11 mouse cellular contexts compared by ENCODE assay signal in the genomic region with DNA sequence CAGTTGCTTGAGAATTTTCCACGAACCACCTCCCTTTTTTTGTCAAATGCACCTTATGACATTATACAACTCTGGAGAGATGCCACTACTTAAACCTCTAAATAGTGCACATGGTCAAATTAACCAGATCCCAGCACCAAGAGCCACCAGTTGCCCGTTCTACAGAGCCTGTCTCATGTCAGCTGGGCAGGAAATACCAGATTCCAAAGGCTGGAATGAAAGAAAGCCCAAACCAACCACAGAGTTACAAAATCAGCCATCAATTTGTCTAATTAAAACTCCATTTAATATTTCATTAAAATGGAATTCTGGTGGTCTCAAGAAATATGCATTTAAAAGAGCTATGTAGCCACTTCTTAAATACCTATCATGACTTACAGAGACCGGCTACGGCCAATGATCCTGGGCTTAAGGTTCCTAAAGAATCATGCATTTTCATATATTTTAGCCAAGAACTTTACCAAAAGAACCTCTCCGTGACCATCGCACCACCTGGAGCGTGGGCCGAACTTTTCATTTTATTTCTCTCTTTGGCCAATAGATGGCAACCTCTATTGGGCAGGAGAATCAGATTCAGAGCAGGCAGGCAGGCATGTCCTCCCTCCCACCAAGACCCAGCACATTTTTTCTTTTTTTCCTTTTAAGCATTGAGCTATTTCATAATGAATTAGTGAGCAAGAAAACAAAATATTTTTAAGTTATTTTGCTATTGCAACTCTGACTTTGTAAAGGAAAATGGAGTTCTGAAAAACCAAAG. TPM values are rescaled to one million over a fixed set of nuclear protein-coding genes. Genes with fewer than 3 reads are reported as not detected.
DNase-seq lines count a peak whose midpoint lies in the region; ATAC-seq and TF ChIP-seq lines count a peak whose summit lies in the region.
"Had no signal": no experiment of that assay in that cellular context is flagged by ENCODE, and none has a peak within 500 bp of the region (broad histone marks: within the 10 kb centered on the region; RNA-seq: fewer than 3 reads in every experiment).

No protein-coding gene starts in this region.

- no peak overlapping the region for H3K4me3 ChIP-seq in cerebellum, adult 2 months (replicated peaks; ENCODE audit: insufficient read depth, low read depth, low read length)
- H3K4me3 ChIP-seq in layer of hippocampus, adult 2 months: no peak overlapping the region
- no peak overlapping the region for H3K4me3 ChIP-seq in MEL (ENCODE audit: control insufficient read depth in 1 of 2, insufficient read depth in 1 of 2, low read depth in 2 of 2, low read length in 2 of 2)
- H3K4me3 ChIP-seq: forebrain, embryonic 12.5 days; limb, embryonic 12.5 days; stomach, embryonic 15.5 days had no signal

- H3K79me2 ChIP-seq in MEL (ENCODE audit: control insufficient read depth, insufficient read depth, low read length, poor library complexity): peaks cover 37% of the 10 kb centered on the region

- H3K36me3 ChIP-seq in MEL (ENCODE audit: control insufficient read depth in 1 of 2, insufficient read depth in 2 of 2, low read length in 2 of 2): peaks cover 2 to 28% of the 10 kb centered on the region in 2 experiments; a peak in 3 of 4 replicates
- H3K36me3 ChIP-seq: forebrain, embryonic 12.5 days; limb, embryonic 12.5 days; stomach, embryonic 15.5 days had no signal

- DNase-seq in cerebellum, adult 2 months: peak in 1 of 2 experiments; percentile 26
- DNase-seq in cerebellum, adult 8-10 months: no peak
- DNase-seq in layer of hippocampus, adult 2 months (ENCODE audit: low spot score in 2 of 2): peak; percentile 33 to 35
- DNase-seq in layer of hippocampus, adult 18-20 months (ENCODE audit: low spot score in 2 of 2): no peak
- no peak for DNase-seq in MEL (ENCODE audit: low read depth, low spot score)
- no peak for DNase-seq in frontal cortex, postnatal 36 days (ENCODE audit: low spot score in 2 of 2)
- DNase-seq in testis, postnatal 10 days (ENCODE audit: low spot score): no peak

- no peak overlapping the region for H3K27ac ChIP-seq in cerebellum, adult 2 months (ENCODE audit: insufficient read depth, low read length)
- no peak overlapping the region for H3K27ac ChIP-seq in layer of hippocampus, adult 2 months
- no peak overlapping the region for H3K27ac ChIP-seq in MEL (ENCODE audit: control insufficient read depth, low read depth, low read length)
- H3K27ac ChIP-seq: forebrain, embryonic 12.5 days; limb, embryonic 12.5 days; stomach, embryonic 15.5 days had no signal

- H3K9me3 ChIP-seq in MEL (replicated peaks; ENCODE audit: insufficient read depth, low read length): no peaks in the 10 kb centered on the region
- H3K9me3 ChIP-seq: forebrain, embryonic 12.5 days; limb, embryonic 12.5 days; stomach, embryonic 15.5 days had no signal

- TF ChIP-seq RAD21 in MEL (IDR thresholded peaks at IDR 0.05; ENCODE audit: low read depth, low read length): peak; percentile 56

- peak; percentile 38; the same call in 1 of the 2 replicates for ATAC-seq in megakaryocyte, adult 5-6 weeks (ENCODE audit: poor library complexity, severe bottlenecking)

- no peaks in the 10 kb centered on the region for H3K27me3 ChIP-seq in cerebellum, adult 2 months (ENCODE audit: control insufficient read depth, insufficient read depth, low read length)
- no peaks in the 10 kb centered on the region for H3K27me3 ChIP-seq in MEL (ENCODE audit: control insufficient read depth in 1 of 2, insufficient read depth in 2 of 2, low read length in 2 of 2)
- H3K27me3 ChIP-seq: stomach, embryonic 15.5 days had no signal

- WGBS in cerebellum, adult 2 months: 52% methylated on average over 8 of the region's 8 CpGs

- TF ChIP-seq EP300 in MEL (IDR thresholded peaks at IDR 0.05; ENCODE audit: low read depth in 1 of 2, low read length in 2 of 2): no peak

- TF ChIP-seq CTCF in cerebellum, adult 2 months (IDR thresholded peaks at IDR 0.05; ENCODE audit: borderline replicate concordance, insufficient read depth, low read depth, low read length): peak; percentile 65; the same call in 1 of the 2 replicates
- TF ChIP-seq CTCF in layer of hippocampus, adult 2 months (conservative IDR thresholded peaks at IDR 0.05): peak; percentile 84
- peak in 2 of 3 experiments; percentile 36 to 49; a peak in 4 of 6 replicates for TF ChIP-seq CTCF in MEL (IDR thresholded peaks at IDR 0.05 in 2 of 3, conservative IDR thresholded peaks at IDR 0.05 in 1 of 3; ENCODE audit: control insufficient read depth in 1 of 3, insufficient read depth in 1 of 3, low read depth in 2 of 3, low read length in 3 of 3, poor library complexity in 1 of 3, severe bottlenecking in 1 of 3)

- no peak overlapping the region for H3K9ac ChIP-seq in MEL (ENCODE audit: control insufficient read depth, low read depth, low read length, poor library complexity, severe bottlenecking)
- H3K9ac ChIP-seq: forebrain, embryonic 12.5 days; limb, embryonic 12.5 days; stomach, embryonic 15.5 days had no signal

- no peak for TF ChIP-seq POLR2A in cerebellum, adult 2 months (IDR thresholded peaks at IDR 0.05; ENCODE audit: borderline replicate concordance, insufficient read depth, low read length)
- TF ChIP-seq POLR2A in MEL (IDR thresholded peaks at IDR 0.05; ENCODE audit: control insufficient read depth in 1 of 2, insufficient read depth in 1 of 2, low read depth in 1 of 2, low read length in 2 of 2, poor library complexity in 1 of 2): no peak

- no peaks in the 10 kb centered on the region for H3K4me1 ChIP-seq in cerebellum, adult 2 months (ENCODE audit: control insufficient read depth, insufficient read depth, low read length)
- H3K4me1 ChIP-seq in MEL (ENCODE audit: control insufficient read depth in 1 of 2, insufficient read depth in 2 of 2, low read length in 2 of 2): peaks cover 0 to 22% of the 10 kb centered on the region in 2 experiments

TF ChIP-seq in MEL, 35 proteins besides CTCF, POLR2A, EP300 and RAD21:
- no peak for TF ChIP-seq BHLHE40 (IDR thresholded peaks at IDR 0.05; ENCODE audit: borderline replicate concordance, low read depth, low read length)
- TF ChIP-seq SMC3 (IDR thresholded peaks at IDR 0.05; ENCODE audit: low read depth, low read length): peak; percentile 49
- 0 out of 2 replicates have a peak, but pooled peaks have one; percentile 22 for TF ChIP-seq MYC (IDR thresholded peaks at IDR 0.05; ENCODE audit: low read depth, low read length)
- TF ChIP-seq MAZ (IDR thresholded peaks at IDR 0.05; ENCODE audit: low read depth, low read length): no peak
- no peak for TF ChIP-seq ZMIZ1 (IDR thresholded peaks at IDR 0.05; ENCODE audit: low read depth, low read length)
- TF ChIP-seq SIN3A (IDR thresholded peaks at IDR 0.05; ENCODE audit: low read length): peak; percentile 24; the same call in 1 of the 2 replicates
- TF ChIP-seq NRF1 (IDR thresholded peaks at IDR 0.05; ENCODE audit: insufficient read depth, low read depth, low read length, poor library complexity, severe bottlenecking): no peak
- 0 out of 2 replicates have a peak, but pooled peaks have one; percentile 9 for TF ChIP-seq ZC3H11A (IDR thresholded peaks at IDR 0.05; ENCODE audit: low read depth, low read length)
- TF ChIP-seq CHD1 (IDR thresholded peaks at IDR 0.05; ENCODE audit: low read depth, low read length): no peak
- TF ChIP-seq MEF2A (IDR thresholded peaks at IDR 0.05; ENCODE audit: extremely low read depth, insufficient replicate concordance, low read depth, low read length, poor library complexity, severe bottlenecking): no peak

RNA-seq across cellular contexts. Expression of a gene that starts 32.5 kb away (rescaled TPM):
- polyA plus RNA-seq in cerebellum, adult 2 months (2012; rRNA removed): 44.9 and 51.6 TPM in 2 replicates
- total RNA-seq in layer of hippocampus, adult 2 months (2021): 10 to 100 TPM; 79.8 to 80.8 TPM
- total RNA-seq in layer of hippocampus, adult 18-20 months (2021): 10 to 100 TPM; 80.2 to 89.3 TPM
- total RNA-seq in MEL (2012; rRNA removed): 41.4 TPM in 2 replicates
- 100 to 1,000 TPM in 1 of 2 experiments, 10 to 100 TPM in 1; 23.8 to 116 TPM for polyA plus RNA-seq in MEL (2012; ENCODE audit: insufficient read depth in 1 of 2, insufficient read length in 2 of 2, low read depth in 1 of 2, low replicate concordance in 2 of 2, missing spikeins in 1 of 2)
- total RNA-seq in megakaryocyte, adult 5-6 weeks (2015): 67.7 and 93.8 TPM in 2 replicates
- 56.5 and 69.6 TPM in 2 replicates for total RNA-seq in megakaryocyte, adult 5-6 weeks (2017)

Comparison
In these comparisons a context has a peak if more than half of its experiments do, and no peak if none do; other contexts are left out.
1. DNase-seq: peak in layer of hippocampus, adult 2 months (2 of 2); none in cerebellum, adult 8-10 months (single experiment), layer of hippocampus, adult 18-20 months (0 of 2), MEL (single experiment), frontal cortex, postnatal 36 days (0 of 2) and testis, postnatal 10 days (single experiment).
2. Peak in every context shown above with its lines, with median percentiles within 50 percentile points of each other: CTCF ChIP-seq.